Comparison of ENCODE assay signal across 8 mouse cellular contexts in the genomic region with DNA sequence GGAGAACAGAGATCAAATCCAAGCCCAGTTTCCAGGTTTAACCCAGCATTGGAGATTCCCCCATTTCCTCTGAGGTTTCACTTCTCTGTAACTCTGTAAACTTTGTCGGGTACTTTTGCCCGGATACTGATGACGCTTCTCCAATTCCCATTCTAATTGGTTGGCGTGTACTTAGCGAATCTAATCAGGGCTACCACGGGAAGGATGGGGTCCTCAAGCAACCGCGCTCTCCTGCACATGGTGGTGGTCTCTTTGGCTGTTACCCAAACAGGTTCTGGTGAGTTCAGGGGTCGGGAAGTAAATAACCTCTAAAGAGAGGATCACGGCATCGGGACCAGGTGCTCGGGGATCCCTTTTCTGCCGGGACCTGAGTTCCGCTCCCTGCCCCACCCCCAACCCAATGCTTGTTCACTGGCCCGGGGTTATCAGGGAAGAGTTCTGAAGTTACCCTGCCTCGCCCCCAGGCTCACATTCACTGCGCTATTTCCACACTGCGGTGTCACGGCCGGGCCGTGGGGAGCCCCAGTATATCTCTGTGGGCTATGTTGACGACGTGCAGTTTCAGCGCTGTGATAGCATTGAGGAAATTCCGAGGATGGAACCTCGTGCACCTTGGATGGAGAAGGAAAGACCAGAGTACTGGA. TPM values are rescaled to one million over a fixed set of nuclear protein-coding genes. Genes with fewer than 3 reads are reported as not detected.
DNase-seq lines count a peak whose midpoint lies in the region; ATAC-seq and TF ChIP-seq lines count a peak whose summit lies in the region.

TSS of gene H2-M3 (plus strand) at position 163 of the 644 bp plus-strand sequence.

- whole genome bisulfite sequencing in embryonic facial prominence, embryonic 14.5 days: 3% methylated on average over 26 of the region's 26 CpGs
- WGBS in heart, adult 2 months: 2% methylated on average over 26 of the region's 26 CpGs
- WGBS in limb, embryonic 13.5 days: 4% methylated on average over 26 of the region's 26 CpGs
- WGBS in midbrain, embryonic 16.5 days: 2% methylated on average over 26 of the region's 26 CpGs

- no peak for TF ChIP-seq CTCF in heart, adult 2 months (IDR thresholded peaks at IDR 0.05)

- H3K79me2 ChIP-seq in heart, adult 2 months (replicated peaks; ENCODE audit: control insufficient read depth, insufficient read depth, low read length): no peaks in the 10 kb centered on the region

- intact Hi-C loops in heart, adult 2 months (cut with DNase I): no loop called here

- H3K36me3 ChIP-seq in embryonic facial prominence, embryonic 14.5 days (ENCODE audit: control insufficient read depth, insufficient read depth, low read length): no peaks in the 10 kb centered on the region
- no peaks in the 10 kb centered on the region for H3K36me3 ChIP-seq in heart, adult 2 months (ENCODE audit: control insufficient read depth, insufficient read depth, low read length)
- no peaks in the 10 kb centered on the region for H3K36me3 ChIP-seq in limb, embryonic 13.5 days
- no peaks in the 10 kb centered on the region for H3K36me3 ChIP-seq in midbrain, embryonic 16.5 days (ENCODE audit: control insufficient read depth, insufficient read depth, low read length)

- H3K4me2 ChIP-seq in embryonic facial prominence, embryonic 14.5 days (ENCODE audit: low read depth, low read length): peak within 1 kb of the TSS; percentile 92
- H3K4me2 ChIP-seq in limb, embryonic 13.5 days (replicated peaks): peak within 1 kb of the TSS; percentile 77
- peak within 1 kb of the TSS; percentile 99 for H3K4me2 ChIP-seq in midbrain, embryonic 16.5 days (ENCODE audit: low read length)

- DNase-seq in 3134 (ENCODE audit: extremely low read depth, insufficient read length, low spot score): peak; percentile 77
- DNase-seq in adrenal gland, postnatal 4 days (ENCODE audit: low spot score in 2 of 2): peak; percentile 44 to 70
- DNase-seq in embryonic facial prominence, embryonic 14.5 days (ENCODE audit: low spot score): peak; percentile 84
- peak; percentile 91 to 92 for DNase-seq in heart, adult 2 months
- peak; percentile 88 to 96 for DNase-seq in kidney, adult 8-10 months
- DNase-seq in spleen, postnatal 10 days (ENCODE audit: low spot score in 2 of 2): peak; percentile 86 to 88

- H3K4me1 ChIP-seq in embryonic facial prominence, embryonic 14.5 days (ENCODE audit: control insufficient read depth, insufficient read depth, low read length): no peaks in the 10 kb centered on the region
- no peaks in the 10 kb centered on the region; the same call in 1 of the 2 replicates for H3K4me1 ChIP-seq in heart, adult 2 months (ENCODE audit: control insufficient read depth, insufficient read depth, low read length)
- H3K4me1 ChIP-seq in limb, embryonic 13.5 days: no peaks in the 10 kb centered on the region
- peaks cover 2% of the 10 kb centered on the region; the same call in 1 of the 2 replicates for H3K4me1 ChIP-seq in midbrain, embryonic 16.5 days (ENCODE audit: control insufficient read depth, insufficient read depth, low read length)

- H3K27me3 ChIP-seq in embryonic facial prominence, embryonic 14.5 days (replicated peaks; ENCODE audit: control insufficient read depth, insufficient read depth, low read length): no peaks in the 10 kb centered on the region
- no peaks in the 10 kb centered on the region for H3K27me3 ChIP-seq in heart, adult 2 months (ENCODE audit: control insufficient read depth, insufficient read depth, low read length)
- H3K27me3 ChIP-seq in limb, embryonic 13.5 days: peaks cover 5% of the 10 kb centered on the region; the same call in 1 of the 2 replicates
- H3K27me3 ChIP-seq in midbrain, embryonic 16.5 days (ENCODE audit: control insufficient read depth, insufficient read depth, low read depth, low read length): no peaks in the 10 kb centered on the region

- TF ChIP-seq EP300 in heart, adult 2 months (IDR thresholded peaks at IDR 0.05; ENCODE audit: insufficient read depth, low read depth, low read length): no peak

- TF ChIP-seq POLR2A in heart, adult 2 months (IDR thresholded peaks at IDR 0.05; ENCODE audit: insufficient read depth, low read depth, low read length): peak; percentile 52

- no peaks in the 10 kb centered on the region for H3K9me3 ChIP-seq in embryonic facial prominence, embryonic 14.5 days (ENCODE audit: control insufficient read depth, low read length)
- H3K9me3 ChIP-seq in limb, embryonic 13.5 days: no peaks in the 10 kb centered on the region
- H3K9me3 ChIP-seq in midbrain, embryonic 16.5 days (replicated peaks; ENCODE audit: control insufficient read depth, low read length, poor library complexity, severe bottlenecking): no peaks in the 10 kb centered on the region

- peak; percentile 96 for ATAC-seq in embryonic facial prominence, embryonic 14.5 days (ENCODE audit: low read depth)
- ATAC-seq in limb, embryonic 13.5 days (ENCODE audit: low FRiP score, low read depth): peak; percentile 94
- ATAC-seq in midbrain, embryonic 16.5 days: peak; percentile 98

- H3K27ac ChIP-seq in embryonic facial prominence, embryonic 14.5 days (replicated peaks; ENCODE audit: low read depth, low read length): no peak within 1 kb of the TSS
- peak within 1 kb of the TSS; percentile 88 for H3K27ac ChIP-seq in heart, adult 2 months
- H3K27ac ChIP-seq in limb, embryonic 13.5 days: no peak within 1 kb of the TSS
- H3K27ac ChIP-seq in midbrain, embryonic 16.5 days (ENCODE audit: low read length): no peak within 1 kb of the TSS

- H3K4me3 ChIP-seq in embryonic facial prominence, embryonic 14.5 days (ENCODE audit: low read depth, low read length): peak within 1 kb of the TSS; percentile 53
- H3K4me3 ChIP-seq in heart, adult 2 months: peak within 1 kb of the TSS; percentile 79
- peak within 1 kb of the TSS; percentile 48 for H3K4me3 ChIP-seq in limb, embryonic 13.5 days
- peak within 1 kb of the TSS; percentile 59 for H3K4me3 ChIP-seq in midbrain, embryonic 16.5 days (ENCODE audit: low read depth, low read length)

- peak within 1 kb of the TSS; percentile 38 for H3K9ac ChIP-seq in embryonic facial prominence, embryonic 14.5 days (ENCODE audit: low read depth, low read length)
- H3K9ac ChIP-seq in heart, adult 2 months (ENCODE audit: low read depth, low read length): peak within 1 kb of the TSS; percentile 70
- H3K9ac ChIP-seq in limb, embryonic 13.5 days: peak within 1 kb of the TSS; percentile 48; the same call in 1 of the 2 replicates
- peak within 1 kb of the TSS; percentile 62 for H3K9ac ChIP-seq in midbrain, embryonic 16.5 days (ENCODE audit: low read depth, low read length)

RNA-seq across cellular contexts. Expression of gene H2-M3, which starts in this region (rescaled TPM):
- 1 to 10 TPM; 4.3 to 5.6 TPM for total RNA-seq in adrenal gland, postnatal 4 days (2021)
- polyA plus RNA-seq in embryonic facial prominence, embryonic 14.5 days (2014; fragmentation: Nextera tagmentation; extraction: Ambion mirVana): 1.5 and 2.1 TPM in 2 replicates
- 1 to 10 TPM; 3.2 to 3.3 TPM for total RNA-seq in heart, adult 2 months (2021)
- polyA plus RNA-seq in heart, adult 2 months (2012; rRNA removed): 4.9 and 5.0 TPM in 2 replicates
- polyA plus RNA-seq in limb, embryonic 13.5 days (2015; fragmentation: Nextera tagmentation; extraction: Ambion mirVana): 1.8 and 2.0 TPM in 2 replicates
- polyA plus RNA-seq in midbrain, embryonic 16.5 days (2015; fragmentation: Nextera tagmentation; extraction: Ambion mirVana): 1.2 and 1.9 TPM in 2 replicates
